Mouse (Mus musculus) lung, postnatal 0 days (tissue): ENCODE results near the gene Grin2c.

ENCODE experiments used
- CTCF ChIP-seq: IDR thresholded peaks from 2 replicates; pipeline ENCODE4 v1.5.1; 2016; ENCODE audit warnings: antibody characterized with exemption, mild to moderate bottlenecking
- EP300 ChIP-seq: IDR thresholded peaks from 2 replicates; pipeline ENCODE4 v1.6.1; 2016; ENCODE audit warnings: antibody characterized with exemption, mild to moderate bottlenecking, control low read depth

GRCm38 (mm10) chr11:115224889-115225288 lies 42.2 kb downstream of the Grin2c start:
- TF ChIP-seq CTCF (peak; percentile 78), EP300 (no peak)
